Mouse (Mus musculus): ENCODE measurements at regions not wholly inside any gene's neighbourhood (a gene's known extent, or its start where the extent isn't known, plus 50 kb on each side); places are given as distances from the start of the nearest gene placed in this dataset.

DNA sequence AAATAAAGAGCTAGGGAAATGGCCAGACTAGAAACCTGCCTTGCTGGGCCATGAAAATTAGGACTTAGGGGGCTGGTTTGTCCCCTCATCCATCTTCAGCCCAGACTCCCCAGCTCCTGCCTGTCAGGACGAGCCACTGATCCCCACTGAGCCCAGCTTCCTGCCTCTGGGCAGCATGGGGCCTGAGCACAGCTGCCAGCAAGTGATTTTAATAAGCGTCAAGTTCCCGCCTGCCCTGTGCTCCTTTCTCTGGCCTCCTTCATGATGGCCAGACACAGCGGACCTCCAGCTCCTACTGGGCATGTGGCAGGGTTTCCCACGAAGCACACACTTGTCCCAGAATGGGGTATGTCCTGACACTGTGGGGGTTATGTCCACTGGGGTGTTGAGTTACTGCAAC, 139.1 kb upstream of the Irx3 start:
- no peak for DNase-seq

DNA sequence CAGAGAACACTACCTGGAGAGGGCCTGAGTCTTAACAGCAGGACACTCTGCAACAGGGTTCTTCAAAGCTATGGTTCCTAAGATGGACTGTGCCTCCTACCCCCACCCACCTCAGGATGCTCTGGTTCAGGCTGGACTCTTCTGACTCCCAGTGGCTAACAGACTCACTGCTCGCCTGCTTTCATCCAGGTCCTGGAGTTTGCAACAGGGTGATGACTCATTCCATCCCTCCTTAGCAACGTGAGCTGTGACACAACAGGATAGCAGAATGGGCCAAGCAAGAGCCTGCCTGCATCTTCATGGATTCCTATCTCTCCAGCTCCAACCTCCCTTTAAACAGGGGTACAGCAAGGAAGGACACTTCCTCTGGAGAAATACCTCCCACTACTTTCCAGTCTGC, 135.4 kb upstream of the Irx3 start:
- no peak for DNase-seq

DNA sequence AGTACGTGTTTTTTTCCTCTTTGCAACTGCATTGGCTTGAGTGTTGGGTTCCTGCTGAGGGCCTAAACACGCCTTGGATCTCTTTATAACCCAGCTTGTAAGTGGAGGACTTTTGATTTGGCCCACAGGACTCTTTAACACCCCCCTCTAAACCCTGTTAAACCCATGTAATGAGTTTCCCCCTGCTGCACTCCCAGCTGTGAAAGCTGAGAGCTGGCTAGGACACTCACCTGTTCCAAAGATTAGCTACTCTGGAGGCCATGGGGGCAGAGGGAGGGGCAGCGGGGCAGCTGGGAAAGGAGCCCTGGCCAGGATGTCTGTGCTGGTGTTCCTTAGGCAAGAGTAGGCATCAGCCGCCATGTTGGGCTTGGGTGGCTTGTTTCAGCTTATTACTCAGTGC, 128.7 kb upstream of the Irx3 start:
- DNase-seq, result no peak

DNA sequence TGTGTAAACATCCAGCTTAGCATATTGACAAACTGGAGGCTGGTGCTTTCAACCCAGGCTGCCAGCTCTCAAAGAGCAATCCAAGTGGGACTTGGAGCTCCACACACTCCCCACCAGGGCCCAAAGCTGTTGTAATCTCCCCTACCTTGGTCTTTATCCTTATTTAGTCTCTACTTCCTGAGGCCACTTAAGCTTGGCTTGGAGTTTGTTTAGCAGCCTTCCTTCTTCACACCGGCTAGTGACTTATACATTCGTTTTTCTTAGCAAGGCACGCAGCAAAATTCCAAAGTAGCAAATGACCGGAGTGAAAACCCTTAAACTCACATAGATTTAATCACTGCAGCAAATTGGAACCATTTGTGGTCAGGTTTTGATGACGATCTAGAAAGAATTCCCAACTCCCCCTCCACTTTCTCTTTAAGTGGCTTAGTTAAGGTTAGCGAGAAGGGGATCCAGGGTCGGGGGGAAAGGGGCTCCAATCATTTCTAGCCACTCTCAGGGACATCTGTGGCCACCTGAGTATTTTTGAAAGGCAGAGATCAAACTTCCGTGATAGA, 124.2 kb upstream of the Irx3 start:
- DNase-seq, result no peak

DNA sequence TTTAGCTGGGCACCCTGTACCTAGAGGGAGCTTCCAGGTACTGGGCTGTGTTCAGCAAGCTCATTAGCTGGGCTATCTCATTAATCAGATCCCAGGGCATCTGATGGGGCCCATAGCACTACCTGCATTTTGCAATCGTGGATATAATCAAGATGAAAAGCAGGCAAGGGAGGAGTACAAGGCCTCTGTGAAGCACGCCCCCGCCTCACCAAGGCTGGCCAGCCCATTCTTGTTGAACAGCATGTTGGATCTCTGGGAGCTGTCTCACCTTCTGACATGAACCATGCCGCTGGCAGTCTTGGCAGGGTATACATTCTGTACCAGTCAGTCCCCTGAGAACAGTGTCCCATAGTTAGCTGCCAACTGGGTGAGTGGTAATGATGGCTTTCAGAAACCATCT, 122.3 kb upstream of the Irx3 start:
- DNase-seq, result no peak

DNA sequence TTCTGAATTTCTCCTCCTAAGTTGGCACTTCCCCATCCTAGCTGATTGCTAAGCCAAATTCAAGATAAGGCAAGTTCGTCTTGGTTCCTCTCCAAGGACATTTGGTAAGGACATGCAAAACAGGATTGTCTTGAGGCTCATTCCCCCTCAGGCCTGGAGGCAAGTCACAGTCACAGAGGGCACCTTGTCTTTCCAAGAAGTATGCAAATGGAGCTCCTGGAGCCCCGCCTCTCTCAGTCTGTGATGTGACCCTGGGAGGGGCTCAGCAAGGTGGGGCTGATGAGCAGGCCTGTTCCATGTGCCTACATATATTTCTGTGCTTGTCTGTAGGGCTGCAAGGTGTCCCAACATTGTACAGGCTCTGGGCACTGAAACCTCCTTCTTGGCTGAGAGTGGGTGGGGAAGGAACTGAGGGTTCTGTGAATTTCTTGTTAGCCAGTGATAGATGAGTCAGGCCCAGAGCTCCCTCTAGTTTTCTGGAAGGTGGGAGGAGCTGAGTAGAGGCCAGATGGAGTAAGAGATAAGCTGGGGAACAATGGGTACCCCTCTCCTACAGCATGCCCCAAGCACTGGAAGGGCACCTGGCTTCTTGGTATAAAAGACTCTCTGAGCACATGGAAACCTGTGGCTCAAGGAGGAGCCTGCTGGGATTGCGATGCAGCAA, 120.5 kb upstream of the Irx3 start:
- peak; percentile 30 for DNase-seq

DNA sequence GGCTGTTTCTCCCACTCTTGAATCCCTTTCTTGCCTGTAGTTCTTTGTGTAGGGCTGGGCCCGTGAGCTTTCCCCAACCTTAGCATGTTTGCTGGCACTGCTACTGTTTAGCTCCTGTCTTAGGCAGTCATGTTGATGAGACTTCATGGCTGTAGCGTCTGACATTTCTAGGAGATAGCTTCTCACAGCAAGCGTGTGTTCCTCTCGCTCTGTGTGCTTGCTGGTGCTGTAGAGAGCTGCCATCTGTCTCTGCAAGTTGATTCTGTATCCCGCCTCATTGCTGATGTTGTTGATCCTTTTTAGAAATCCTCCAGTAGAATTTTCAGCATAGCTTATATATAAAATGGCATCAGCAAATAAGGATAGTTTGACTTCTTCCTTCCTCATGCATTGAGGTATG, 116.0 kb upstream of the Irx3 start:
- peak; percentile 36 for DNase-seq

DNA sequence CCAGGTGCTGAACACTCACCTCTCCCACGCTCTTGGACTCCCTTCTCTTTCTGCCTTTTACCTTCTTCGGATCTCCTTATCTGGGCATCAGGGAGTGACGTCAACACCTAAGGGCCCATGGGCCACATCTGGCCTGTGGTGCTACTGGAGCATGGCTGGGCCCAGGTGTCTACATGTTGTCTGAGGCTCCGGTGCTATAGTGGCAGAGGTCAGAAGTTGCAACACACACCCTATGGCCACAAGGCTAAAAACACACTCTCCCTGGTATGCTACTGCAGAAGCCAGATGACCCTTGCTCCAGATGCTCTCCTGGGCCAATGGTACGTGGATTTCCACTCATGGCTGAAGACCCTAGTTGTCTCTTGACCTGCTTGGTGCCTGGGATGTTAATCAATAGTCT, 112.1 kb upstream of the Irx3 start:
- DNase-seq, result no peak

DNA sequence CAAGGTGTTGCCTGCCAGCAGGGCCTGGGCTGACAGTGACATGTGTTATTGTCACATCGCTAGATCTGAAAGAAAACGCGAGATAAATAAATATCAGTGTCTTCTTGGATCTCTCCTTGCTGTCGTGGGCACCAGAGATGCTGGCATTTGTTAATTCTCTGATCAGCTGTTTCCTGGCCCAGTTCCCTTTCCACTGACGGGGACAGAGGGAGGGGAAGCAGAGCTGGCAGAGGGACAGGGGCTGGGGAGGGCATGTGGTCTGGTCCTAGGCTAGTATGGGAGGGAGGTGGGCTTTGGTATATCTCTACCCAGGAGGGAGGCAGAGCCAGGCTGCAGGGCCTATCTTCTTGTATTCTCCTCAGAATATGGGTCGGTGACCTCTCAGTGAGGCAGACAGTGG, 111.3 kb upstream of the Irx3 start:
- DNase-seq, result no peak

DNA sequence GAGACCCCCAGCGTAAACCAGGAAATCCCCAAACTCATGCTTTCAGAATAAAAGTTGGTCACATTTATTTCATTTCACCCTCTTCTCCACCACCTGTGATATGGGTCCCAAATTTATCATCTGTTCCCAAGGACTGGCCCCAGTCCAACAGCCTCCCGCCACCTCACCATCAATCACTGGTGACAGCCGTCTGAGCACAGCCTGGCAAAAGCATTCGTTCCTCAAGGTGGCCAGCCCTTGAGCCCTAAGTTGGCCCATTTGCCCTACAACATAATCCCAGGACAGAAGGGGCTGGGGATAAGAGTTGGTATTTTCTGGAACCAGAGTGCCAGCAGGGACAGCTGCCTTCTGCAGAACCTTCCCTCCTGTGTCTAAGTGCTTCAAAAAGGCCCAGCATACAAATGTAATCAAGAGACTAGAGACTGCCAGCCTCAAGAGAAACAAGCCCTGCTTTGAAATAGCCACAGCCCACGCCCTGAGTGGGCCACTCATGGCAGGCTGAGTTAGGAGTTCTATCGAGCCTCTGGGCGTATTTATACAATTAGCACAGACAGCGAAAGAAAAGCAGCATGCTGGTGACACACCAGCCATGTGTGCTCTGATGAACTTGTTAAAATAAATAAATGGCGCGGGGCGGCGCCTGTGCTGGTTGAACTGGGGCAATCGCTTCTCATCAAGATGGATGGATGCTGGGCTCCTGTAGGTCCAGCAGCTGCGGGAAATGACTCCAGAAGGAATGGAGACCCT, 107.9 kb upstream of the Irx3 start:
- DNase-seq, result peak; percentile 33

DNA sequence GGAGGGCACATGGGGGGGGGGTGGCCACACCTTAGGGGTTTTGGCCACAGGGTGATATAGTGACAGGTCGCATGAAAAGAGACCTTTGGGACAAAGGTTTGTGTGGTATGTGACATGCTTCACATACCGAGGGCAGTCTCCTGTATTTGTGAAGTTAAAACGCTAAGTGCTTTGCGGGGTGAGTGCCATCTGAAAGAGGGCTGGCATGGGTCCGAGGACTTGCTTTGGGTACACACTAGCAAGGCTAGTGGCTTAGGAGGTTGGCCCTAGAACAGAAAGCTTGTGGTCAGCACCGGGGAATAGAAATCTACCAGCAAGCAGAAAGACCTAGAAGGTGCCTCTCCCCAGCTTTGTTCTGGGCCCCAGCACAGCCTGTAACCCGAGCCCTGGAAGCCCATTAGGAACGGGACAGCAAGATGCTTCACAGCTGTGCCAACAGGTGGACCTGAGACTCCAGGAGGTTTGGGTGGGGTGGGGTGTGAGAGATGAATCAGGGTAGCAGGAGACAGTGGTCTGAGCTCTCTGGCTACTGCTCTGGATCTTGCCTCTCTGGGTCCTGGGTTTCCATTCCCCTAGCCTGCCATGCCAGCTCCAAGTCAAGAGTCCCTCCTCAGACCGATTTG, 107.0 kb upstream of the Irx3 start:
- DNase-seq, result no peak

DNA sequence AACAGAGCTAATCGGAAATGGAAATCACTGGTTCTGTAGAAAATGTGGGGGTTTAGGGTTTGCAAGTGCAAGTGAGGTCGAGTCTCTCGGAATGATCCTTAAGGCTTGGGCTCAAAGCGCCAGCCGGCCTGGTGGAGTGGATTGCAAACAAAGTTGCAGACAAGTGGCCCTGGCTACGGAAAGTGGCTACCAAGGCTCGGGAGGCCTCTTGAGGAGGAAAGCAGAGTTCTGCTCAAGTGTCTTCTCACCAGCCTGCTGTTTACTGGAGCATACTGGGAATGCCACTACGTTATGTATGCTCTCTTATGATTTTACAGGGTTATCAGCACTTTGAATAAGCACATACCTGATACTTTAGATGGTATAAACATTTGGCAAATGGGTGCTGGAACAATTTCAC, 105.3 kb upstream of the Irx3 start:
- no peak for DNase-seq

DNA sequence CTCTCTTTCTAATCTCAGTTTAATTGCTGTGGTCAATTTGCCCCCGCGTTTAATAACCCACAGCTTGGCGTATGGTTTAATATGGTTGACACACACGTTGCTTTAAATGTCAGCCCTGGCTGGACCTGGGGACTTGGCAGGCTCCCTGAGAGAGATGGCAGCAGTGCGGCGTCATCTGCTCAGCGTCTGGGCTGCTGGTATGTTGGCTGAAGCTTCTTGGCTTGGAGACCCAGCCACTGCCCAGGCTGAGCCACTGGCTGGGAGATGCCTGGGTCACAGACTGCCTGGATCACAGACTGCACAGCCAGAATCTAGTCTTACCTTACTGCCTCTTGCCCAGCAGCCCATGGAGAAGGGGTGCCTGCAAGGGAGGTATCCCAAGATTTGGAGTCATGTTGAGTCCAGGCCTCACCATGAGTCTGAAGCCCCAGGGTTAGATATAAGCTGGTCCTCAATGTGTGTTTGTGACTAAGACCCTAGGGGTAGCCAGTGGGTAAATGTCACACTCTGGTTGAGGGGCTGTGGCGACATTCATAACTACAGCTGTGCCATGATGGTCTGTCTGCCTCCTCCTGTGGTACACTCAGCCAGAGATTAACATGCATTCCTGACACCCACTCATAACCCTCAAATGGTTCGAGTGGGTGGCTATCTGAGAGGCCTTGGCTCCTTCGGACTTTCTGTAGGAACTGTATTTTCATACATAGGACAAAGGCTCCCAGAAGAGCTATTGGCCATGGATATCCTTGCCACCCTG, 99.8 kb upstream of the Irx3 start:
- no peak for DNase-seq

DNA sequence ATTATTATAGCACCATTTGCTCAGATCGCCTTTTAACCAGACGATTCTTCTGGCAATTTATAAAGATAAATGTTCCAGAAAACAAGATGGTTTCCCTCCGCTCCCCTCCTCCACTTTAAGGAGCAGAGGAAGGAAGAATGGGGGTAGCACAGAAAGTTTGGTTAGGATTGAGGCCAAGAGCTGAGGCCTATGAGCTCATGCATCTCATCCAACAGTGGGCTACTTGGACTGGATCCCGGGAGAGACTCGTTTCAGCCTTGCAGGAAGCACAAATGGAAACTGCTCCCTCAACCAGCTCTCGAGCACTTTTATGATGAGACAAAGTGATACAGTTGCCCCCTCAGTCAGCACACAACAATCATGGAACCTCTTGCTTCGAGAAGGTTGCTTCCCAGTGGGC, 97.9 kb upstream of the Irx3 start:
- no peak for DNase-seq

DNA sequence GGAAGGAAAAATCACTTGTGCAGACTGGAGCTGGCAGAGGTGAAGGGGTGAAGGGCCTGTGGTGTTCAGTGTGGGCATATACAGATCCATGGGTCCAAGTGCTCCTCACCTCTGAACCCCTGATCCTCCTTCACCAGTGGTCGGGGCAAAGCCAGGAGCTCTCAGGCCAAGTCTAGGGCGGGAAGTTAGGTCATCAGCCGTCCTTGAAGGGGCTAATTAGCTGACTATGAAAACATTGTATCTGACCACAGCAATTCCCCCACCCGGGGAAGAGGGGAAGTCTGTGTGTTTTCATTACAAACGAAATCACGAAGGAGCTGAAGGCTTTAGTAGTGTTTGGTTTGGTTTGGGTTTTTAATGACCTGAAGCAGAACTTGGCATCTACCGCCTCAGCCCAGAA, 95.5 kb upstream of the Irx3 start:
- no peak for DNase-seq

DNA sequence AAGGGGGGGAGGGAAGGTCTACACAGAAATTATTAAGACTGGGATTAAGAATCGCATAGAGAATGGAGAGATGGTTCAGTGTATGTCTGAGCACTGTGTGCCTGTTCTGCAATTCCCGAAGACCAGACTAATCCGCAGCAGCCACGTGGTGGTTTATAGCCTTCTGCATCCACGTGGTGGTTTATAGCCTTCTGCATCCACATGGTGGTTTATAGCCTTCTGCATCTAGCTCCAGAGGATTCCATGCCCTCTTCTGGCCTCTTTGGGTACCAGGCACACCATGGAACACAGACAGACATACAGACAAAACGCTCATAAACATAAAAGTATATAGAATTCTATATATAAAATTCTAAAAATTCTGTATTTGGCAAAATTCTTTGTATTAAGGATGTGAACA, 94.1 kb upstream of the Irx3 start:
- no peak for DNase-seq

DNA sequence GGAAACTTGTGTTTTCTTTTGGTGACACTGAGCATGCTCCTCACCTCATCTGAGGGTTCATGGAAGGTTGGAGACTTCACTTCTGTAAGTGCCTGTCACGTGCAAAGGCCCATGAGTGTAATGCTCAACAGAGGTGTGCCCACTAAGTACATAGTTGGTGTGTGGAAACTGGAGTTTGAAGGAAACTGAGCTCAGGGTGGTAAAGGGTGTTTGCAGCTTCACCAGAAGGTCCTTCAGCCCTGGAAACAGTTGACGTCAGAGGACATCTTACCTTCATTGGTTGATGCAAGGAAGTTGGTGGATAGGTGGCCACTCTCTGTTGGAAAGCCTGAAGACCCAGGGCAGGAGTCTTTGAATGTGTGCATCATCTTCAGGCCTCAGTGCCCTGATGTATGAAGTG, 83.0 kb upstream of the Irx3 start:
- DNase-seq, result no peak

DNA sequence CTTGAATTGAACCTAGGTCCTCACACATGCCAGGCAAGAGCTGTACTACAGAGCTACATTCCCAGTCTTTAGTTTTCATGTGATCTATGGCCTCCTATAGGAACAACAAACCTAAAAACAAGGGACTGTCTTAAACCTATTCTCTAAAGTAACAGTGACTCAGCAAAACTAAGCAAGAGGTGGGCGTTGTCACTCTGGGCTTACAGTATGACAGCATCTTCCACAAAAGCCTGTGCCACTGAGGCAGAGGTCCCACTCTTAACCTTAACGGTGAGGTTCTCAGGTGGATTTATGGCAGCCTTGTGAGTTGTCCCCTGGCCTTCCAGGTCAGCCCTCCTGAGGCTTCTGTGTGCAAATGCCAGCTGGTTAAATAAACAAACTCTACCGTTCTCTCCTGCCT, 82.5 kb upstream of the Irx3 start:
- DNase-seq, result no peak

DNA sequence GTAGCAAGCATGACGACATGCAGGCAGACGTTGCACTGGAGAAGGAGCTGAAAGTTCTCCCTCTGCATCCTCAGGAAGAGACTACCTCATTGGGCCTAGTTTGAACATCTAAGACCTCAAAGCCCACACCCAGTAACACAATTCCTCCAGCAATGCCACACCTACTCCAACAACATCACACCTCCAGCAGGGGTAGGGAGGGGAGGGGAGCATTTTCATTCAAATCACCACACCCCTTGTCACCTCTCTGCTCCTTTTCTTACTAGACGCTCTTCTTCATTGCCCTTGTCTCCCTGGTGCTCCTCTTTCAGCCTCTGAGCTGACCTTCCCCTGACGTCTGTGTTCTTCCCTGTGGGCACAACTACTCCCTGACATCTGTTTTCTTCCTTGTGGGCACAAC, 81.1 kb upstream of the Irx3 start:
- DNase-seq, result no peak

DNA sequence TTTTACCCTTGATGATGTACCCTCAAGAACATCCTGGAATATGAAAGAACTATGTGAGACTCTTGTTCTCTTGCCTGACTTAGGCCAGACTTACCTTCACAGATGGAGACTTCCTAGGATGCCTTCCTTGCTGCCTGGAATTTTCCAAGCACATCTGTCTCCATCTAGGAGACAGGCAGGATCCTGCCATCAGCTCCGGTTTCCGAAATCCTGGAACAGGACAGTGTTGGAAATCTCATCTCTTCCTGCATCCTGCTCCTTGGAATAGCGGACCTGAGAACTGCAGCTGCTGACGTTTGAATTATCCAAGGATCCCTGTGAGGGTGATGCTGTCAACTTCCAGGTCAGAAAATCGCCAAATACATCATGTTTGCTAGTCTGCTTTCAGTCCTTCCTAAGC, 77.0 kb upstream of the Irx3 start:
- no peak for DNase-seq

DNA sequence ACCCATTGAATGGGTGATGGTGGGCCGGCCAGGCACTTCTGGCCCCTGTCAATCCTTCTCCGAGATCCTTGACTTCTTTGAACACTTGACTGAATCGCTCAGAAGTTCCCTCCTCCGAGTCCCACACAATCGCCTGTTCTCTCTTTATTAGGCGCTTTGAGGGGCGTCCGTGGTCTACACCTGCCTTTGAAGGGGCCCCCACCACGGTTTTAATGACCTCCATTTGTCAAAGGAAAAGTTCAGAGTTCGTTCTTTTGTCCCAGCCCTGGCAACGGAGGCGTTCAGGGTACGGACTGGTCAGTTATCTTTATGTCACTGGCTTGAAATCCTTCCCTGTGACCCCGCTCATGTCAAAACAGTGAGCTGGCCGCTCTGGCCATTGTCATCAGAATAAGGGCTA, 74.3 kb upstream of the Irx3 start:
- no peak for DNase-seq

DNA sequence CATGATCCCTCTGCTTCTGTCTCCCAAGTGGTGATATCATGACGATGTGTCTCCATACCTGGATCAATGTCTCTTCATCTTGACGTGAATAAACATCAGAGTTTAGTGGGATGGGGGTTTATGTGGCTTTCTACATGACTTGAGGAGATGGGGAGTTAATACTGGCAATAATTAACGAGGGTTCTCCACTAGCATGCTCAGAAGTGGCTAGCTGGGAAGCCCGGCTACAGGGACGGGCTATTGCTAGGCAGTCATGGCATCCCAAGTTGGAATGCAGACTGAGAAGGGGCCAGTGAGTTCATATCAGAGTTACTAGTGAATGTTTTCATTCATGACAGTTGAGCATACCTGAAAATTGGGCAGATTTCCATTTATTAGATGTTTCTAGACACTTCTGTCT, 71.4 kb upstream of the Irx3 start:
- DNase-seq, result no peak

DNA sequence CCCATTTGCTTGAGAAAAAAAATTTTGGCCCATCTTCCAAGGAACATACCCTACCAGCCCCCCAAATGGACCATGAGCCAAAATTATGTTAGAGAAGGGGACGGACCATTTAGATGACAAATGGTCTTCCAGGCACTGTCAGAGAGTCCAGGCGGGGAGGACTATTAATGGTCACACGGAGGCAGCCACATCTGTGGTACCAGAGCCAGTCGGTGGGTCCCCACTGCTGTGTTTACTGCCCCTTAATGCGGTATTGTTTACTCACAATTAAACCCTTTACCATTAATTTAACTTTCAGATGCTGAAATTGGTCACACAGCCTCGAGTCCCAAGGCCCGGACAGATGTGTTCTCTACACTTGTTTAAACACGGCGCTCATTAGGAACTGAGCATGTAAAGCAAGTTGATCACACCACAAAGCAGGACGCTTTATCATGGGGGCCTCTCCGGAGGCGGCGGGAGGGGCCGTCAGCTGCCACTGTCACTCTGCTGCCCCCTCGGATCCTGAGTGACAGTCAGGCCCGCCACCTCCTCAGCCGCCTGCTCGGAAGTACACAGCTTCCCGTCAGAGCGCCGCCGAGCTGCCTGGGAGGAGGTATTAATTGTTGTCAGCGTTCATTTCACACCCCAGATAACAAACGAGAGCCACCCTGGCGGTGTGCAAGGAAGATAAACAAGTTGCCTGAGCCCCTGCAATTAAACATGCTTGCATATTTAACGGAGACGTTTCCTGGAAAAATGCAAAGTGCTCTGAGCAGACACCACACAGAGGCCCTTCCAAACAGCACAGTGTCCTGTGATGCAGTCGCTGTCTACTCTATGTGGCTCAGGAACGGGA, 70.6 kb upstream of the Irx3 start:
- DNase-seq, result no peak

All from layer of hippocampus, adult 9-11 months (tissue).